Mouse (Mus musculus): ENCODE measurements around the gene F8.

DNA sequence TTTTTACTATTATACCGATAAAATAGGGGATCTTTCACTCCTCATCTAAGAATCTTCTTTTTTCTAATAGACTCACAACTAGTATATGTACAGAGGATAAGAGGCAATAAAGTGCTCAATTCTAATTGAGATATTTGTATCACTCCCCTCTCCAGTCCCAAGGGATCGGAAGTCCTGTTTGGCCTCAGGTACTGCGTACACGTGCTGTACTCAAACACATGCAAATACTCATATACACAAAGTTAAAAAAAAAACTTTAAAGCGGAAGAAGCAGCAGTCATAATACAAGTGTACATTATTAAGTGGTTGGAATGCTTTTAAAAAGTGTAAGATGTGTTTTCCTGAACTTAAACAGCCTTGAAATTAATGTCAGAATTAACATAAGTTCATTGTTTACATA is 716 bp downstream of the F8 start:
- TF ChIP-seq CTCF (conservative IDR thresholded peaks at IDR 0.05; ENCODE audit: low read length) (no peak), POU5F1 (IDR thresholded peaks at IDR 0.05; ENCODE audit: borderline replicate concordance, low read length) (no peak), NANOG (IDR thresholded peaks at IDR 0.05; ENCODE audit: borderline replicate concordance, low read length) (no peak)

All from E14TG2a.4 (cell line).